Mouse (Mus musculus): ENCODE measurements around the gene Trmt61a. TPM values are rescaled to one million over a fixed set of nuclear protein-coding genes. Genes with fewer than 3 reads are reported as not detected.
"Not testable (repeated sequence)": the region's sequence is repeated elsewhere in the genome, so short reads cannot be mapped to it uniquely, and the experiment has no call there.

The Trmt61a gene
- 10 to 100 TPM; 15.6 to 17.5 TPM for total RNA-seq (2021)
- long read RNA-seq, experiment 1, transcript Trmt61a-201 (3 exons, 2,433 nt) = major isoform, 7 of 9 reads
- long read RNA-seq, experiment 1, partial matches to known transcripts = 1 of 9 reads
- long read RNA-seq, experiment 1, other reads (novel, unspliced or antisense) = 1 of 9 reads
- long read RNA-seq, experiment 2, transcript Trmt61a-201 (3 exons, 2,433 nt) = major isoform, 11 of 13 reads
- long read RNA-seq, experiment 2, partial matches to known transcripts = 0 of 13 reads
- long read RNA-seq, experiment 2, other reads (novel, unspliced or antisense) = 2 of 13 reads

- DNase-seq (ENCODE audit: low spot score in 2 of 2) = peak; percentile 88 to 93
Observed at GRCm38 (mm10) chr12:111677882-111678669, at the start of gene Trmt61a. Gene Trmt61a, plus strand, starts transcription at chr12:111678105.

DNA sequence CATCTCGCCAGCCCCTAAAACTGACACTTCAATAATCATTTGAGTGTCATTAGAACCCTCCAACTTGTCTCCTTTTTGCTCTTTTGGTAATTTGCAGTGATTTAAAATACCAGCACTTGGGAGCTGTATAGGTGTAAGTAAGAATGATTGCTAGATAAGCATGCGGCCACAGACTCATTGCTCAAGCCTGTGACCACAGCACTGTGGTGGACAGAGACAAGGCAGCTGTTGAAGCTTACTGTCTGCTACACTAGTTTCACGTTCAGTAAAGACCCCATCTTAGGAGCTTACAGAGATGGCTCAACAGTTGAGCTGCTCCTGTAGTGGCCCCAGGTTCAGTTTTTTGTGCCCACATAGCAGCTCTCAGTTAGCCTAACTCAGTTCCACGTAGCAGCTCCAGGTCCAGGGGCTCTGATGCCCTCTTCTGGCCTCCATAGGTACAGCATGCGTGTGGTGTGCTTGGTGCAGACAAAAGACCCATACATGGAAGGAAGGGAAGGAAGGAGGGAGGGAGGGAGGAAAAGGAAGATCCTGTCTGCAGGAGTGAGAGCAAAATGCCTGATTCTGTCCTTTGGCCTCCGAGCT lies 29.8 kb upstream of the Trmt61a start:
- DNase-seq (ENCODE audit: low spot score in 2 of 2) = peak; percentile 69

- DNase-seq (ENCODE audit: low spot score in 2 of 2) = no peak
Observed at GRCm38 (mm10) chr12:111652953-111653352, 25.0 kb upstream of the Trmt61a start.

- DNase-seq (ENCODE audit: low spot score in 2 of 2) = peak in 1 of 2 experiments; percentile 73
Observed at GRCm38 (mm10) chr12:111653434-111653833, 24.5 kb upstream of the Trmt61a start.

DNA sequence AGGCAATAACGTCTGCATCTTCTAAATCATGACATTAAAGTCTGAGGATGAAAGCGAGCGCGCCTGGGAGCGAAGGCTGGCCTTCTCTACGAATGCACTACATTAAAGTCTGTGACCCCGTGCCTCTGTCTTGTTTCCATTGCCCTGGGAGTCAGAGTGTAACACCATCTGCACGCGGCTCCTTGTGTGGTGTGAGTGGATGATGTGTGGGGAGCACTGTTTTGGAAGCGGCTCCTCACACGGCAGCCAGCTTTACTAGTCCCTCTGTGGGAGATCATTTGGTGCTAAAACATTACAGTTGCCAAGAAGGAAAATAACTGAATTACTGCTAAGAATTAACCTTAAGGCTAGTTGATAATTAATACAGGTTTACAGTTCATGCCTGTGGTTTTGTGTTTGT lies 22.2 kb upstream of the Trmt61a start:
- no peak for DNase-seq (ENCODE audit: low spot score in 2 of 2)

DNA sequence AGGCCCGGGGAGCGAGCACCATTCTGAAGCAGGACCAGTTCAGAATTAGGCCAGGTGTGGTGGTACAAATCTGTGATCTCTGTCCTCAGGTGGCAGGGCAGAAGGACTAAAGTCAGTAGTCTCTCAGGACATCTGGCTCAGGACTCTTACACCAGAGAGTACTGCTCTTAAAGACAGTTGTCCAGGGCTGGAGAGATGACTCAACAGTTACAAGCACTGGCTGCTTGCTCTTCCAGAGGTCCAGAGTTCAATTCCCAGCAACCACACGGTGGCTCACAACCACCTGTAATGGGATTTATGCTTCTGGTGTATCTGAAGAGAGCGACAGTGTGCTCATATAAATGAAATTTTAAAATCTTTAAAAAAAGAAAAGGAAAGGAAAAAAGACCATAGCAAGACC lies 18.6 kb upstream of the Trmt61a start:
- DNase-seq (ENCODE audit: low spot score in 2 of 2) = no peak

DNA sequence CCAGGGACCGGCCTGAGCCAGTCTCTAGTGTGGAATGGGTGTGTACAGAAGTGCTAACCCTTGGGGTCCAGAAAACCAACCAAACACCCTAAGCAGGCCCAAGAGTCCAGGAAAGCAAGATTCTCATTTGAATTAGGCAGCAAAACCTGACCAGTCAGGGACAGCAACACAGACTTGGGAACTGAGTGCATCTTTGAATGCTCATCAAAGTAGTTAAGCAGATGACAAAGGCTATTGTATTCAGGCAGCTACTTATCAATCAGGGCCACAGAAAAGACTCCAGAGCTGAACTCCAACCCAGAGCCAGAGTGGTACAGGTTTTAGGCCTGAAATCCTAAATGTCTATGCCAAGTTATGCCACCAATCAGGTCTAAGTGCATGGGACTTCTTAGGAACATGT lies 17.3 kb upstream of the Trmt61a start:
- no peak for DNase-seq (ENCODE audit: low spot score in 2 of 2)

DNA sequence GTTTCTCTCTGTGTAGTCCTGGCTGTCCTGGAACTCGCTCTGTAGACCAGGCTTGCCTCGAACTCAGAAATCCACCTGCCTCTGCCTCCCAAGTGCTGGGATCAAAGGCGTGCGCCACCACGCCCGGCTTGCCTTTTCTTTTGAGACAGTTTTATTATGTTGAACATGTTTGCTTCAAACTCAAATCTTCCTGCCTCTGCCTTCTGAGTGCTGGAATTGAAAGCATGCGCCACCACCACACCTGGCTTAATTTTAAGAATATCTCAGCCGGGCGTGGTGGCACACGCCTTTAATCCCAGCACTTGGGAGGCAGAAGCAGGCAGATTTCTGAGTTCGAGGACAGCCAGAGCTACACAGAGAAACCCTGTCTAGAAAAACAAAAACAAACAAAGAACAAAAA lies 16.4 kb upstream of the Trmt61a start:
- DNase-seq (ENCODE audit: low spot score in 2 of 2) = not testable (repeated sequence)

DNA sequence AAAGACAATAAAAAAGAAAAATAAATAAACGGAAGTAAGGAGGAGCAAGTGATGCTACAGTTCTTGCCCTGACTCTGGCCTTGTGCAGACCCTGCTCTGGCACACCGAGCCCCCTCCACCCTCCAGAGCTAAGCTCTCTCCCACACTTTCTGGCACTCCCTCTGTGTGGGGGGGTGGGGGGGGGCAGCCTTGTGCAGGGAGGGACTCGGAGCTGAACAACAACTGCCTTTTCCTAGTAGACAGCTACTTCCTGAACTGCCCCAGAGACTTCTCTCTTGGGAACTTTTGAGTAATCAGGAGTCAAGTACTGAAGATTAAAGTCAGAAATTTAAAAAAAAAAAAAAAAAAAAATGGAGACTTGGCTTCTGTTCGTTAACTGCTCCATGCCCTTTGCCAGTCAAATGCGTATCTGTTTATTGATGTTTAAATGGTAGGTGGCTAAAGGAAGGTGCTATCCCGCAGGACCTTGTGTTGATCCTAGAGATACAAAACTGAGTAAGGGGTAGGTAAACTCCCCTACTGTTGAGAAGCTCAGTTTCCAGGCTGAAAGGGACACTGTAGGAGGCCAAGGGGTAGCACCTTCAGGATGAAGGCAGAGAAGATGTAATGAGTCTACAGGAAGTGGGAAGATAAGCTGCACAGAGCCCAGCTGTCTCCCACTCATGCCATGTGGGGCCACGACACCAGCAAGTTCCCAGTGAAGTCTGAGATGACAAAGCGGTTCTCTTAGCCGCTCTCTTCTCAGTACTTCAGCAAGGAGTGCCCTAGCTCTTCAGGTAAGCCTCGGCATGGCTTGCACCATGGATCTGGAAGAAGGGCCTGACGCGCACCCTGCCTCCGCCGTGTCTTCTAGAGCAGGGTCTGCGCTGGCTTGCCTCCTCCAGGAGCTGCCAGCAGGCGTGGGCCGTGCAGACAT lies 14.4 kb upstream of the Trmt61a start:
- no peak for DNase-seq (ENCODE audit: low spot score in 2 of 2)

DNA sequence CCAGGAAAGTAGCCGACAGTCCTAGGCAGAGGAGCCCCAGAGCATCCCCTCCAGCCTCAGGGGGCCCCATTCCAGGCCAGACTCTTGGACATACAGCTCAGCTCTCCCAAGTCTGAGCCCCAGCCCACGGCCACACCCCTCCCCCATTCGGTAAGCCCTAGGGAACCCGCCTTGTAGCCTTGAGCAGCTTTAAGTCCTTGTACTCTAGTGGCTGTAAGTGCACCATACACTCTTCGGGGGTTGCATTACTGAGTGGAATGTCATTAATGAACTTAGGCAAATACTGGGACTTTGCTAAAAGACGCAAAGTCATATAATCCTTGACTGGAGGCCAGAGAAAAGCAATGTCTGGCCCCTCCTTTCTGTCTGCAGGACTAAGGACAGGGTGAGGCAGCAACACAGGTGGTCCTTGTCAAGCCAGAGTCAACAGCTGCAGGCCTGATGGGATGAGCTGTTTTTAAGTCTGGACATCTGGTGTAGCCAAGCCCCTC lies 13.7 kb upstream of the Trmt61a start:
- no peak for DNase-seq (ENCODE audit: low spot score in 2 of 2)

DNA sequence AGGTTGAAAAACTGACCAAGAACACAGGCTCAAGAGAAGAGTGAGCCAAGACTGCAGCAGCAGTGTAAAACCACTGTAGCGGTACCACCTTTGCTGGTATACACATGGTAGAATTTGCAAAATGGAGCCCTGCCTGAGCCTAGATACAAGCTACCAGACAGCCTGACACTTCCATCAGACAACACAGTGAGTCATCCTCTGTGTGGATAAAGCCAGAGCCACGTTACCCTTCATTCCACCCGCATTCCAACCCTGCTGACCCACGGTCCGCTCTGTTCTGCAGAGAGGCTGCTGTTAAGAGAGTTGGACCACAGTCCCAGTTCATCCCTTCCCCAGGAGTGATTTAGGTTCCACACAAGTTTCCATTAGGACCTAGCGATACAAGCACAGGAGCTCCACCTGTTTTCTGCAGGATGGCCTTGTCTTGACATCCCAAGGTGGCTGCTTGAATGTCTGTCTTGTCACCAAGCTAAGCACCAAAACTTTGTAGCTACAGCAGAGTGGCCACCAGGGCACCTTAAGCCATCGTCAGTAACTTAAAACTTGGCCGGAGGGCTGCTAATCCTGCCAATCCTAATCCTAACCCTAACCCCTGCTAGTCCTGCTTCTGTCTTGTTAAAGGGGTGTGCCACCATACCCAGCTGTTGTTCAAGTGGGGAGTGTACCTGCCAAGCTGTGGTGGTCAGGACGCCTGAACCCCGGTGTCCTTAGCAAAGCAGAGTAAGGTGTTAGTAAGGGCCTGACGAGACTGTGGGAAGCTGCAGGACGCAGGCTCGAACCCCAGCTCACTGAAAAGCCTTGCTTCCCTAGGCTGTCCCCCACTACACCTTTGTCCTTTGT lies 12.6 kb upstream of the Trmt61a start:
- no peak for DNase-seq (ENCODE audit: low spot score in 2 of 2)

DNA sequence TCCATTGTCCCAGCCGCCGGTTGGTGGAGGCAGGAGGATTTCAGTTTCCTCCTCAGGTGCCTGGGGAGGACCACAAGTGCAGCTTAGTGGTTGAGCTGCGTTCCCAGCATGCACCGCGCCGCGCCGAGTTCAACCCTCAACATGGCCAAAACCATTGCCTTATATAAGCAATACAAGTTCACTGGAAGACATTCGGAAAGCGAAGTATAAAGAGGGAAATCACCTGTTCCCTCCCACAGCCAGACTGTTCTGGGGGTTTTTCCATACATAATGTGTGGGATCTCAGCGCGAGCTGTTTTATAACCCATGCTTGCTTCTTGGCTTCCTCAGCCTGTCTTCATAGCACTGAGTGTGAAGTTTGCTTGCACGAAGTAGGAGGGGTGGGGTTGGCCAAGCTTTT lies 11.5 kb upstream of the Trmt61a start:
- no peak for DNase-seq (ENCODE audit: low spot score in 2 of 2)

DNA sequence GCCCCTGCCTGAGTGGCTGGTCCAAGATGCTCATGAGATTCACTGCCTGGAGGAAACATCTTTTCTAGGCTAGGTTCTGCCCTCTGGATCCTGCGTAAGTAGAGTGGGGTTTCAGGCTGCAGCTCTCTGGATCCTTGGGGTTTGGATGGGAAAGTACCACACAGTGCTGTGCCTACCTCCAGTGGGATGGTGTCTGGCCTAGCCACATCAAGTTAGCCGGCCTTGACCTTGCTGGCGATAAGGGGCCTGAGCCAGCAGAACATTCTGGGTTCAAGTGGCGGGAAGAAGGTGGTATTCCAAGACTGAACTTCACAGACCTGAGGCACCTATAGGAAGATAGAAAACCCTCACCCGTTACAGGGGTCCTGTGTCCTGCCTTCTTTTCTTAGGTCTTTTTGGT lies 10.5 kb upstream of the Trmt61a start:
- no peak for DNase-seq (ENCODE audit: low spot score in 2 of 2)

GRCm38 (mm10) chr12:111668457-111668912 lies 9.4 kb upstream of the Trmt61a start:
- peak; percentile 92 to 96 for DNase-seq (ENCODE audit: low spot score in 2 of 2)

GRCm38 (mm10) chr12:111669000-111669788 lies 8.7 kb upstream of the Trmt61a start:
- no peak for DNase-seq (ENCODE audit: low spot score in 2 of 2)

GRCm38 (mm10) chr12:111669961-111670360 lies 7.9 kb upstream of the Trmt61a start:
- no peak for DNase-seq (ENCODE audit: low spot score in 2 of 2)

DNA sequence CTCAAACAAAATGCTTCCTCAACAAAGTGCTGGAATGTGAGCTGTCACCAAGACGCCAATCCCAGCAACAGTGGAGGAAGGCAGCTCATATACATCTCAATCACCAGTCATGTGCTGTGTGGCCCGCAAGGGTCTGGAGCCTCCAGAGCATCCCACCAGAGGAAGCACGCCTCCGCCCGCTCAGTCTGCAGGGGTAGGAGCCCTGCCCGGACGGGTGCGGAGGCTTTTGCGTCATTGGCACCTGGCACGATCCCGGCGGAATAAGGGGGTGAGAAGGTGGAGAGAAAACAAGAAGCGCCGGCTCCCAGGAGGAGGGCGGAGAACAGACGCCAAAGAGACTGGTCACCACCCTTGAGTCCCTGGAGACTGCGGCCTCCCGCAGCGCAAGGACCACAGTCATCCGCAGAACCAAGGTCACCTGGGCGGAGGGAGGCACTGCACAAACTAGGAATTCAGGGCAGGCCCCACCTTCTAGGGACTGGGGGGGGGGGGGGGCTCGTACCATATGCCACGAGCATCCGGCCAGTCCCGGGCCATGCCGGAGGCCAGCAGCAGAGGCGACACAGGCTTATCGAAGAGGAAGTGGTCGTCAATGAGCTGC lies 7.4 kb upstream of the Trmt61a start:
- peak in 1 of 2 experiments; percentile 50 for DNase-seq (ENCODE audit: low spot score in 2 of 2)

DNA sequence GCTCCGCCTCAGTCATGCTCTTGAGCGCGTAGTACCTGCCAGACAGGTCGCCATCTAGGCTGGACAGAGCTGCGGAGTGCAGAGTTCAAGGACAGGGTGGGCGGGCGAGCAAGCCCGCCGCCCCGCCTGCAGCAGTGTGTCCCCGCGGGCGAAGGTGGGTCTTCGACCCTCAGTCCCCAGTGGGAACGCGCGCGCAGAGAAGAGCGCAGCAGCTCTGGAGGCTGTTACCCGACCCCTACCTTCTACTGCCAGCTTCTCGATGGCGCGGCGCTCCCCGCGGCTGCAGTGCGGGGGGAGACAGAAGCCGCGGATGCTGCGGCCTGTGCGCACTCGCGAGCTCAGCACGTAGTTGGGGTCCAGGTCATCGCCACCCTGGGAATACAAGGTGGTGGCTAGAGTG lies 6.9 kb upstream of the Trmt61a start:
- DNase-seq (ENCODE audit: low spot score in 2 of 2) = peak in 1 of 2 experiments; percentile 45

All from layer of hippocampus, postnatal 14 days (tissue).